ENCODE assay signal across 9 mouse cellular contexts in genomic region chr3:41182900-41183595, GRCm38 (mm10).
DNase-seq lines count a peak whose midpoint lies in the region; ATAC-seq and TF ChIP-seq lines count a peak whose summit lies in the region.
"Had no signal": no experiment of that assay in that cellular context is flagged by ENCODE, and none has a peak within 500 bp of the region (broad histone marks: within the 10 kb centered on the region; RNA-seq: fewer than 3 reads in every experiment).

No protein-coding gene starts in this region.

- 67% methylated on average over 10 of the region's 10 CpGs for WGBS in embryonic facial prominence, embryonic 11.5 days
- 79% methylated on average over 10 of the region's 10 CpGs for WGBS in embryonic facial prominence, embryonic 10.5 days
- 78% methylated on average over 10 of the region's 10 CpGs for WGBS in midbrain, postnatal 0 days

- no peak overlapping the region for H3K4me3 ChIP-seq in embryonic facial prominence, embryonic 11.5 days (ENCODE audit: low read depth, low read length)
- no peak overlapping the region for H3K4me3 ChIP-seq in embryonic facial prominence, embryonic 10.5 days
- no peak overlapping the region for H3K4me3 ChIP-seq in embryonic fibroblast, embryonic 13.5 days (ENCODE audit: insufficient read depth, low read length)
- no peak overlapping the region for H3K4me3 ChIP-seq in midbrain, postnatal 0 days (ENCODE audit: low read depth, low read length)

- no peak overlapping the region for H3K4me2 ChIP-seq in embryonic facial prominence, embryonic 11.5 days (ENCODE audit: low read depth, low read length)
- no peak overlapping the region for H3K4me2 ChIP-seq in midbrain, postnatal 0 days (ENCODE audit: low read depth, low read length, poor library complexity, severe bottlenecking)

- H3K36me3 ChIP-seq in embryonic facial prominence, embryonic 11.5 days (replicated peaks; ENCODE audit: control insufficient read depth, insufficient read depth, low read depth, low read length) = no peaks in the 10 kb centered on the region
- no peaks in the 10 kb centered on the region for H3K36me3 ChIP-seq in embryonic facial prominence, embryonic 10.5 days (replicated peaks)
- H3K36me3 ChIP-seq in midbrain, postnatal 0 days (ENCODE audit: insufficient read depth, low read length) = no peaks in the 10 kb centered on the region

- no peak overlapping the region for H3K9ac ChIP-seq in embryonic facial prominence, embryonic 11.5 days (replicated peaks; ENCODE audit: low read length)
- H3K9ac ChIP-seq in midbrain, postnatal 0 days (replicated peaks; ENCODE audit: low read length, poor library complexity, severe bottlenecking) = no peak overlapping the region

- H3K27me3 ChIP-seq in embryonic facial prominence, embryonic 11.5 days (ENCODE audit: control insufficient read depth, insufficient read depth, low read length) = no peaks in the 10 kb centered on the region
- H3K27me3 ChIP-seq in embryonic facial prominence, embryonic 10.5 days (replicated peaks; ENCODE audit: low read depth, poor library complexity, severe bottlenecking) = no peaks in the 10 kb centered on the region
- no peaks in the 10 kb centered on the region for H3K27me3 ChIP-seq in midbrain, postnatal 0 days (ENCODE audit: insufficient read depth, low read length)

- intact Hi-C loops in left cerebral cortex, postnatal 14 days (cut with DNase I) = loop anchor here (10.0 kb wide), 1 partner anchor 382 kb away; no protein-coding TSS in a partner anchor

- TF ChIP-seq CTCF in embryonic fibroblast, embryonic 13.5 days (IDR thresholded peaks at IDR 0.05; ENCODE audit: borderline replicate concordance, insufficient read depth, low read length) = no peak
- TF ChIP-seq CTCF in midbrain, postnatal 0 days (IDR thresholded peaks at IDR 0.05) = no peak

- ATAC-seq in embryonic facial prominence, embryonic 11.5 days (replicated peaks; ENCODE audit: insufficient number of reproducible peaks, low FRiP score, low TSS enrichment, low read depth) = peak; percentile 72; the same call in 1 of the 2 replicates
- peak; percentile 50 for ATAC-seq in midbrain, postnatal 0 days (ENCODE audit: low FRiP score)

- TF ChIP-seq POLR2A in embryonic fibroblast, embryonic 13.5 days (IDR thresholded peaks at IDR 0.05; ENCODE audit: low read depth, low read length) = no peak

- H3K4me1 ChIP-seq in embryonic facial prominence, embryonic 11.5 days (ENCODE audit: control insufficient read depth, insufficient read depth, low read length) = no peaks in the 10 kb centered on the region
- peaks cover 6% of the 10 kb centered on the region; the same call in 1 of the 2 replicates for H3K4me1 ChIP-seq in embryonic facial prominence, embryonic 10.5 days
- H3K4me1 ChIP-seq in embryonic fibroblast, embryonic 13.5 days (ENCODE audit: control insufficient read depth, insufficient read depth, low read length) = peaks cover 15% of the 10 kb centered on the region
- no peaks in the 10 kb centered on the region for H3K4me1 ChIP-seq in midbrain, postnatal 0 days (ENCODE audit: insufficient read depth, low read length)

- H3K27ac ChIP-seq in embryonic facial prominence, embryonic 11.5 days (replicated peaks; ENCODE audit: low read depth, low read length) = no peak overlapping the region
- no peak overlapping the region for H3K27ac ChIP-seq in embryonic facial prominence, embryonic 10.5 days (replicated peaks)
- H3K27ac ChIP-seq in embryonic fibroblast, embryonic 13.5 days (ENCODE audit: insufficient read depth, low read length) = peak overlapping the region; percentile 69
- H3K27ac ChIP-seq in midbrain, postnatal 0 days (ENCODE audit: low read depth, low read length) = no peak overlapping the region
- H3K27ac ChIP-seq: macrophage had no signal

- no peak for DNase-seq in embryonic facial prominence, embryonic 11.5 days (ENCODE audit: low spot score)
- no peak for DNase-seq in embryonic facial prominence, embryonic 10.5 days (ENCODE audit: low spot score)
- peak; percentile 34 to 52 for DNase-seq in kidney, postnatal 4 days
- DNase-seq in kidney, postnatal 25 days = no peak
- DNase-seq in midbrain, postnatal 0 days (ENCODE audit: low spot score) = no peak
- DNase-seq in left cerebral cortex, postnatal 14 days (ENCODE audit: low spot score in 2 of 2) = no peak
- no peak for DNase-seq in left cerebral cortex, adult 11 months (ENCODE audit: low spot score)

- no peaks in the 10 kb centered on the region for H3K9me3 ChIP-seq in embryonic facial prominence, embryonic 11.5 days (replicated peaks; ENCODE audit: control insufficient read depth, low read length)
- no peaks in the 10 kb centered on the region for H3K9me3 ChIP-seq in embryonic facial prominence, embryonic 10.5 days
- no peaks in the 10 kb centered on the region for H3K9me3 ChIP-seq in midbrain, postnatal 0 days (ENCODE audit: low read length)

Comparison
In these comparisons a context has a peak if more than half of its experiments do, and no peak if none do; other contexts are left out.
1. DNase-seq: peak in kidney, postnatal 4 days (2 of 2); none in embryonic facial prominence, embryonic 11.5 days (single experiment), embryonic facial prominence, embryonic 10.5 days (single experiment), kidney, postnatal 25 days (0 of 2), midbrain, postnatal 0 days (single experiment), left cerebral cortex, postnatal 14 days (0 of 2) and left cerebral cortex, adult 11 months (single experiment).